Mouse (Mus musculus) hindbrain, postnatal 0 days (tissue): ENCODE data around the gene Osm. TPM values are rescaled to one million over a fixed set of nuclear protein-coding genes. Genes with fewer than 3 reads are reported as not detected.
A peak's percentile ranks its signal among the peaks of the same experiment; 100 is the strongest.

ENCODE experiments used
- ATAC-seq: fragments of 200-750 bp; cut with Nextera tagmentation; 2 replicates; pipeline ENCODE4 v1.8.0; 2017; ENCODE audit warnings: mild to moderate bottlenecking, moderate TSS enrichment, moderate library complexity
- DNase-seq: peaks from one replicate; pipeline ENCODE4 v3.0.0-alpha.2; 2015; ENCODE audit warnings: low spot score
- H3K27ac ChIP-seq: fragments of 300-500 bp; sonication (generic); 2 replicates; pipeline ENCODE4 v1.5.1; 2014; ENCODE audit warnings: mild to moderate bottlenecking
- H3K27me3 ChIP-seq: fragments of 300-500 bp; sonication (generic); 2 replicates; pipeline ENCODE4 v1.6.1; 2014; ENCODE audit warnings: low read length, mixed read lengths; ENCODE audit not compliant: insufficient read depth
- H3K36me3 ChIP-seq: fragments of 300-500 bp; sonication (generic); 2 replicates; pipeline ENCODE4 v1.6.1; 2014; ENCODE audit warnings: low read length, mixed read lengths; ENCODE audit not compliant: insufficient read depth
- H3K4me1 ChIP-seq: fragments of 300-500 bp; sonication (generic); 2 replicates; pipeline ENCODE4 v1.6.1; 2014; ENCODE audit warnings: antibody characterized with exemption, low read length, mixed read lengths; ENCODE audit not compliant: insufficient read depth
- H3K4me2 ChIP-seq: fragments of 300-500 bp; sonication (generic); 2 replicates; pipeline ENCODE4 v1.6.1; 2014; ENCODE audit warnings: low read depth, mild to moderate bottlenecking, low read length, moderate library complexity, mixed read lengths
- H3K4me3 ChIP-seq: fragments of 300-500 bp; sonication (generic); 2 replicates; pipeline ENCODE4 v1.5.1; 2014; ENCODE audit warnings: low read length
- H3K9ac ChIP-seq: fragments of 300-500 bp; sonication (generic); replicated peaks from 2 replicates; pipeline ENCODE4 v1.6.1; 2014; ENCODE audit warnings: mild to moderate bottlenecking, low read length, moderate library complexity, mixed read lengths
- H3K9me3 ChIP-seq: fragments of 300-500 bp; sonication (generic); 2 replicates; pipeline ENCODE4 v1.6.1; 2016; ENCODE audit warnings: low read length, mixed read lengths
- CTCF ChIP-seq: IDR thresholded peaks from 2 replicates; pipeline ENCODE4 v1.5.1; 2016; ENCODE audit warnings: antibody characterized with exemption, control low read depth, low read depth
- WGBS: fragments of 180-500 bp; shearing (Covaris S2); extraction: QIAGEN DNeasy Blood & Tissue Kit; methylation state at CpG from one replicate; pipeline ENCODE4 v1.1.7; 2014; 5-methylcytosine and 5-hydroxymethylcytosine counted together
- polyA plus RNA-seq: library from polyadenylated mRNA; unstranded; fragments of >200 nt; fragmentation: Nextera tagmentation; extraction: Ambion mirVana; gene quantifications from 2 replicates; pipeline ENCODE4 v1.2.1, GENCODE M21; 2015
- total RNA-seq: library from RNA; depleted of rRNA; stranded (reverse); fragments of >200 nt; gene quantifications from 2 replicates; pipeline ENCODE4 v1.2.3, GENCODE M21; 2014

Osm gene
- total and polyA plus RNA-seq, 2 experiments from 2014 or later: 0.08 TPM; not detected in 1

DNA sequence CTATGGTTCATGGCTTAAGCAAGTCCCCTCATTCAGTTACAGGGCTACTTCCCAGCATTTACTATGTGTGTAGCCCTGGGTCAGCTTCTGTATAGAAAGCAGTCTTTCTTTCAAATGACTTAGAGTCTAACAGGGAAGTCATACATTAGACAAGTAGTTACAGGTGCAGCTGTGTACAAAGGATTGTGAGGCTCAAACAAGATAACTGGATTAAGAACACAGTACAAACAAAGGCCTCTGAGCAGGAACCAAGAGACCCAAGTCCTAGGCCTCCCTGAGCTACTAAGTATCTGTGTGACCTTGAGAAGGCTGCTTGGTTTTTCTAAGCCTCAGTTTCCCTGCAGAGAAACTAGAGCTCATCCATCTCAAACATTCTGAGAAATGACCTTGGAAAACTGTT, 42.8 kb upstream of the Osm start:
- peak overlapping the region; percentile 34; the same call in 1 of the 2 replicates for H3K27ac ChIP-seq
- H3K4me1 ChIP-seq: 0 out of 2 replicates have a peak, but pooled peaks cover under 1% of the 10 kb centered on the region
- H3K9ac ChIP-seq: no peak overlapping the region
- ATAC-seq (no peak), DNase-seq (no peak)
- no peak overlapping the region for H3K4me3 ChIP-seq
- no peak overlapping the region for H3K4me2 ChIP-seq
- no peaks in the 10 kb centered on the region for H3K36me3 ChIP-seq
- H3K9me3 ChIP-seq: no peaks in the 10 kb centered on the region
- H3K27me3 ChIP-seq: no peaks in the 10 kb centered on the region
- no peak for TF ChIP-seq CTCF

DNA sequence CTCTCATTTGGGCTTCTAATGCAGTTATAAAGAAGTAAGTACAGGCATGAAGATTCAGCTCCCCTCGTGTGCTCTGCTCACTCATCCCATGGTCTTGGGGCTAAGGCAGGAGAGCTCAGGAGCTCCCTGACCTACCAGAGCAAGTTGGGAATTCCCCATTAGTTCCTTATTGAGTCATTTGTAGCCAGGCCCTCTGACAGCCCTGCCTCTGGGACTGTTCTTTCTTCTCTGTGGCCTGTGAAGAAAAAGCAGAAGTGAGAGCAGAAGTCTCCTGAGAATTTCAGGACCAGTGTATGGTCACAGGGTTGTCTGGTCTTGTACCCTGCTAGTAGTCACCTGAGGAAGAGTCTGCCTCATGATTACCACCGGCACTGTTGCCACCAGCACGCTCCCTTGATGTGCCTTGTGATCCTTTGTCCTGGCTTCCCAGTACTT, 40.6 kb upstream of the Osm start:
- Histone ChIP-seq H3K4me1 (no peaks in the 10 kb centered on the region), H3K36me3 (no peaks in the 10 kb centered on the region), H3K27me3 (no peaks in the 10 kb centered on the region), H3K27ac (no peak overlapping the region), H3K9ac (no peak overlapping the region), H3K4me3 (no peak overlapping the region), H3K9me3 (no peaks in the 10 kb centered on the region), H3K4me2 (no peak overlapping the region)
- 88% methylated on average over 3 of the region's 3 CpGs for WGBS
- no peak for ATAC-seq
- no peak for DNase-seq
- no peak for TF ChIP-seq CTCF

DNA sequence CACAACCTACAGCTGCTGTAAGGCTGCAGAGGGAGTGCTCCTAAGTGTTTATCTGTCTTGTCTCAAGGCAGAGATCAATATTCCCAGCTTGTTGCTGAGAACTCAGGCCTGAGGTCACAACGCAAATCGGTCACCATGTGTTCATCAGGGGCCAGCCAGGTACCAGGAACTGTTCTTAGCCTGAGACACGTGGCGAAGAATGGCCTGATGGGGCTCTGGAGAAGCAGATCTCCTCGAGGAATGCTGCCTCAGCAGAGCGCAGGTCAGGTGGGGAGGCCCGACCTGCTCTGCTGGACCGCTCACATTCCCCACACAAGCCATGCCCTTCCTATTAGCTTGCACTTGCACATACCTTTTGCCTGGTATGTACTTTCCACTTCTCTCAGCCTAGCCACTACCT, 39.6 kb upstream of the Osm start:
- H3K36me3 ChIP-seq: no peaks in the 10 kb centered on the region
- no peak overlapping the region for H3K4me3 ChIP-seq
- 82% methylated on average over 8 of the region's 8 CpGs for WGBS

GRCm38 (mm10) chr11:4197691-4198090, 38.5 kb upstream of the Osm start:
- H3K4me3 ChIP-seq: no peak overlapping the region

More for the DNA sequence above, 39.6 kb upstream of the Osm start:
- no peaks in the 10 kb centered on the region for H3K4me1 ChIP-seq
- TF ChIP-seq CTCF: no peak
- H3K9ac ChIP-seq: no peak overlapping the region
- H3K27ac ChIP-seq: no peak overlapping the region
- H3K27me3 ChIP-seq: no peaks in the 10 kb centered on the region
- ATAC-seq (no peak), DNase-seq (no peak)
- no peaks in the 10 kb centered on the region for H3K9me3 ChIP-seq
- no peak overlapping the region for H3K4me2 ChIP-seq

DNA sequence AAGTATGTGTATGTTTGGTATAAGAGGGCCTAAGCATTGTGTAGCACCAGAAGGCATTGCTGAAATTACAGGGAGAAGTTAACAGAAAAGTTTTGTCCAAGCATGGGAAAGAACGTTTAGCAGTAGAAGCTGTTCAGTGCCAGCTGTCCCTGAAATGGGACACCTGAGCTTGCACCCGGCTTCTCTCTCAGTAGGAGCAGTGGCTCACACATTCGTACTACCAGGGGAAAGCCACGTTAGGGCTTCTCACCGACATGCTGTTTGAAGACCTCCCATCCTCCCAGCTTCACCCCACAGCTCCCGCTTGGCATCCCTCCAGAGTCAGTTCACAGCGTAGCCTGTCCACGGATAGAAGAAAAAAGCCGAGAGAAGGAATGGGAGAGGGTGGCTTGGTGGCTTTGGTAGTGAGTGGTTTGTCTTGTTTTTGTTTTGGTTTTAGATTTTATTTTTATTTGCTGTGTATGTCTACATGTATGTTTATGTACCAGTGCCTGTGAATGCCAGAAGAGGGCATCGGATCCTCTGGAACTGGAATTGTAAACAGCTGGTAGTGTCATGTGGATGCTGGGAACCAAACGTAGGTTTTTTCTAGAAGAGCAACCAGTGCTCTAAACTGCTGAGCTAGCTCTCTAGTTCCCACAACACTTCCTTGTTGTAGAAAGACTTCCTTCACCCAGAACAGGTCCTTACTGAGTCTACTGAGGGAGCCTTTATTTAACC, 34.1 kb upstream of the Osm start:
- Histone ChIP-seq H3K4me3 (no peak overlapping the region), H3K27ac (no peak overlapping the region; the same call in 1 of the 2 replicates), H3K36me3 (peaks cover 5% of the 10 kb centered on the region; the same call in 1 of the 2 replicates), H3K4me1 (no peaks in the 10 kb centered on the region), H3K9ac (no peak overlapping the region), H3K27me3 (no peaks in the 10 kb centered on the region), H3K4me2 (no peak overlapping the region), H3K9me3 (no peaks in the 10 kb centered on the region)
- ATAC-seq: no peak
- DNase-seq: no peak
- WGBS: 59% methylated on average over 11 of the region's 11 CpGs
- TF ChIP-seq CTCF: no peak

More at GRCm38 (mm10) chr11:4197691-4198090, 38.5 kb upstream of the Osm start:
- no peaks in the 10 kb centered on the region for H3K27me3 ChIP-seq
- no peak overlapping the region for H3K4me2 ChIP-seq
- no peaks in the 10 kb centered on the region for H3K9me3 ChIP-seq
- WGBS: 43% methylated on average over 1 of the region's 1 CpGs
- DNase-seq (peak; percentile 23), ATAC-seq (peak; percentile 41; the same call in 1 of the 2 replicates)
- no peaks in the 10 kb centered on the region for H3K4me1 ChIP-seq
- no peak for TF ChIP-seq CTCF
- H3K27ac ChIP-seq: no peak overlapping the region
- H3K36me3 ChIP-seq: no peaks in the 10 kb centered on the region
- H3K9ac ChIP-seq: no peak overlapping the region

DNA sequence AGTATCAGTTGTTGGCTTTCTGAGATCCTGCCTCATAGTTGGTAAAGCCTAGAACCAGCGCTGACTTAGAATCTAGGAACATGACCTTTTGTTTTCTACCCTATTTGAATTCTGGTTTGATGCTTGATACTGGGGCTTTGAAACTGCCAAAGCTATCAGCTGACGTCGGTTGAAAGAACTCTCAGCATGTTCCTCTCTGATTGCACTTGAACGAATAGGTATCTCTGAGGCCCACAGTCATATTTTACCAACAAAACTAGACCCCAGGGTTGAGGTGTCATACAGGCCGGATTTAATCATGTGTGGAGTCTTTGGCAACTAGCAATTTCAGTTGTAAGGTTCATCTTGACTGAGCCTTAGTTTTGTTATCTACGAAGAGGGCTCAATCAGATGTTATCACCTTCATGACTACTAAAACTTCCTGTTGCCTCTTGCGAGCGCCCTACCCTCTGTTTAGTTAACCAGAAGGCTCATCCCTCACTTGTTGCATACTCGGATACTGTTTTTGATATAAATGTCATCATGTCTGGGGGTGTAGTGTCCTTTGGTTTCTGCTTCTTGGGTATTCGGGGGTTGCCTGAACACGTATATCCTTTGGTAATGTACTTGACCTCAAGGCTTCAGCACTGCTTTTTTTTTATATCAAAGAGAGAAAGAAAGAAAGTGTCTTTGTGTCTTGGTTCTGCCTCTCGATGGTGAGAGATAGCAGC, 33.1 kb upstream of the Osm start:
- Histone ChIP-seq H3K4me3 (no peak overlapping the region), H3K27ac (peak overlapping the region; percentile 27; the same call in 1 of the 2 replicates), H3K4me1 (no peaks in the 10 kb centered on the region), H3K36me3 (peaks cover 5% of the 10 kb centered on the region; the same call in 1 of the 2 replicates), H3K9me3 (no peaks in the 10 kb centered on the region), H3K4me2 (no peak overlapping the region), H3K27me3 (no peaks in the 10 kb centered on the region), H3K9ac (no peak overlapping the region)
- DNase-seq (no peak), ATAC-seq (no peak)
- no peak for TF ChIP-seq CTCF
- WGBS: 83% methylated on average over 12 of the region's 12 CpGs

GRCm38 (mm10) chr11:4203705-4204074, 32.5 kb upstream of the Osm start:
- H3K4me1 ChIP-seq: no peaks in the 10 kb centered on the region
- H3K4me2 ChIP-seq: no peak overlapping the region
- 26% methylated on average over 2 of the region's 2 CpGs for WGBS
- no peak for TF ChIP-seq CTCF
- DNase-seq (peak; percentile 50), ATAC-seq (peak; percentile 62; the same call in 1 of the 2 replicates)
- H3K27me3 ChIP-seq: no peaks in the 10 kb centered on the region
- H3K27ac ChIP-seq: peak overlapping the region; percentile 27; the same call in 1 of the 2 replicates
- H3K4me3 ChIP-seq: no peak overlapping the region
- H3K9ac ChIP-seq: no peak overlapping the region
- no peaks in the 10 kb centered on the region for H3K9me3 ChIP-seq
- H3K36me3 ChIP-seq: peaks cover 5% of the 10 kb centered on the region; the same call in 1 of the 2 replicates
